18 mouse cellular contexts compared by ENCODE assay signal in genomic region chr6:17737262-17737948, GRCm38 (mm10). TPM values are rescaled to one million over a fixed set of nuclear protein-coding genes. Genes with fewer than 3 reads are reported as not detected.
A peak's percentile ranks its signal among the peaks of the same experiment; 100 is the strongest.
DNase-seq lines count a peak whose midpoint lies in the region; ATAC-seq and TF ChIP-seq lines count a peak whose summit lies in the region.
"Had no signal": no experiment of that assay in that cellular context is flagged by ENCODE, and none has a peak within 500 bp of the region (broad histone marks: within the 10 kb centered on the region; RNA-seq: fewer than 3 reads in every experiment).

No protein-coding gene starts in this region.

- H3K4me1 ChIP-seq in heart, embryonic 13.5 days = peaks cover 37% of the 10 kb centered on the region
- peaks cover 26 to 55% of the 10 kb centered on the region in 2 experiments for H3K4me1 ChIP-seq in MEL (ENCODE audit: control insufficient read depth in 1 of 2, insufficient read depth in 2 of 2, low read length in 2 of 2)
- peaks cover 49% of the 10 kb centered on the region for H3K4me1 ChIP-seq in liver, embryonic 16.5 days (ENCODE audit: control insufficient read depth, low read depth, low read length)
- H3K4me1 ChIP-seq: embryonic facial prominence, embryonic 12.5 days; forebrain, embryonic 10.5 days; kidney, embryonic 15.5 days had no signal

- peak overlapping the region; percentile 65 for H3K27ac ChIP-seq in heart, embryonic 13.5 days (replicated peaks)
- H3K27ac ChIP-seq in MEL (ENCODE audit: control insufficient read depth, low read depth, low read length) = peak overlapping the region; percentile 80
- peak overlapping the region; percentile 62 for H3K27ac ChIP-seq in liver, embryonic 16.5 days (ENCODE audit: low read length)
- H3K27ac ChIP-seq: embryonic facial prominence, embryonic 12.5 days; forebrain, embryonic 10.5 days; hindbrain, postnatal 0 days; kidney, embryonic 15.5 days; layer of hippocampus, adult 2 months; limb, embryonic 10.5 days had no signal

- TF ChIP-seq POLR2A in MEL (IDR thresholded peaks at IDR 0.05; ENCODE audit: control insufficient read depth in 1 of 2, insufficient read depth in 1 of 2, low read depth in 1 of 2, low read length in 2 of 2, poor library complexity in 1 of 2) = no peak

- DNase-seq in heart, adult 9 months (ENCODE audit: low spot score in 2 of 2) = no peak
- DNase-seq in CD4-positive helper T cell, adult 2 months (ENCODE audit: low read depth, low spot score) = peak; percentile 22
- DNase-seq in MEL (ENCODE audit: low read depth, low spot score) = peak; percentile 79
- DNase-seq in c-Kit-positive CD71-positive TER-119-positive erythroid progenitor cells, embryonic 14.5 days (ENCODE audit: low spot score) = no peak
- DNase-seq in cerebellum, adult 8-10 months = no peak
- DNase-seq: cerebellum, adult 11-12 months; lung, embryonic 14.5 days; right cerebral cortex, postnatal 4 days; thymus, adult 18-20 months had no signal

- H3K36me3 ChIP-seq in heart, embryonic 13.5 days = no peaks in the 10 kb centered on the region
- peaks cover 0 to 66% of the 10 kb centered on the region in 2 experiments; a peak in 2 of 4 replicates for H3K36me3 ChIP-seq in MEL (ENCODE audit: control insufficient read depth in 1 of 2, insufficient read depth in 2 of 2, low read length in 2 of 2)
- no peaks in the 10 kb centered on the region for H3K36me3 ChIP-seq in liver, embryonic 16.5 days (ENCODE audit: control insufficient read depth, insufficient read depth)
- H3K36me3 ChIP-seq: embryonic facial prominence, embryonic 12.5 days; forebrain, embryonic 10.5 days; kidney, embryonic 15.5 days; limb, embryonic 10.5 days had no signal

- TF ChIP-seq CTCF in MEL (IDR thresholded peaks at IDR 0.05 in 2 of 3, conservative IDR thresholded peaks at IDR 0.05 in 1 of 3; ENCODE audit: control insufficient read depth in 1 of 3, insufficient read depth in 1 of 3, low read depth in 2 of 3, low read length in 3 of 3, poor library complexity in 1 of 3, severe bottlenecking in 1 of 3) = no peak

- peaks cover 25% of the 10 kb centered on the region for H3K79me2 ChIP-seq in MEL (ENCODE audit: control insufficient read depth, insufficient read depth, low read length, poor library complexity)

- no peak for ATAC-seq in heart, embryonic 13.5 days (ENCODE audit: extremely low read depth, insufficient number of reproducible peaks, low FRiP score, low TSS enrichment)
- no peak for ATAC-seq in liver, embryonic 16.5 days (ENCODE audit: low read depth)
- ATAC-seq: hindbrain, postnatal 0 days had no signal

- peak; percentile 61 to 64; a peak in 3 of 4 replicates for TF ChIP-seq EP300 in MEL (IDR thresholded peaks at IDR 0.05; ENCODE audit: low read depth in 1 of 2, low read length in 2 of 2)

- WGBS in heart, embryonic 13.5 days = 42% methylated on average over 8 of the region's 8 CpGs
- WGBS in liver, embryonic 16.5 days (ENCODE audit: insufficient replicate concordance) = 30% methylated on average over 8 of the region's 8 CpGs

- no peaks in the 10 kb centered on the region for H3K9me3 ChIP-seq in heart, embryonic 13.5 days
- no peaks in the 10 kb centered on the region for H3K9me3 ChIP-seq in MEL (replicated peaks; ENCODE audit: insufficient read depth, low read length)
- H3K9me3 ChIP-seq in liver, embryonic 16.5 days (replicated peaks; ENCODE audit: control insufficient read depth, low read length) = no peaks in the 10 kb centered on the region
- H3K9me3 ChIP-seq: embryonic facial prominence, embryonic 12.5 days; forebrain, embryonic 10.5 days; kidney, embryonic 15.5 days; limb, embryonic 10.5 days; megakaryocyte, embryonic 14.5 days had no signal

- no peak overlapping the region for H3K4me3 ChIP-seq in heart, embryonic 13.5 days
- H3K4me3 ChIP-seq in MEL (ENCODE audit: control insufficient read depth in 1 of 2, insufficient read depth in 1 of 2, low read depth in 2 of 2, low read length in 2 of 2) = peak overlapping the region; percentile 42 to 54
- no peak overlapping the region; the same call in 1 of the 2 replicates for H3K4me3 ChIP-seq in liver, embryonic 16.5 days (ENCODE audit: low read depth, low read length)
- H3K4me3 ChIP-seq: embryonic facial prominence, embryonic 12.5 days; forebrain, embryonic 10.5 days; kidney, embryonic 15.5 days; layer of hippocampus, adult 2 months; limb, embryonic 10.5 days had no signal

- no peak for TF ChIP-seq RAD21 in MEL (IDR thresholded peaks at IDR 0.05; ENCODE audit: low read depth, low read length)

- H3K27me3 ChIP-seq in heart, embryonic 13.5 days (replicated peaks) = no peaks in the 10 kb centered on the region
- H3K27me3 ChIP-seq in MEL (ENCODE audit: control insufficient read depth in 1 of 2, insufficient read depth in 2 of 2, low read length in 2 of 2) = no peaks in the 10 kb centered on the region
- H3K27me3 ChIP-seq in liver, embryonic 16.5 days (ENCODE audit: control insufficient read depth, insufficient read depth, low read depth, low read length) = no peaks in the 10 kb centered on the region
- H3K27me3 ChIP-seq: embryonic facial prominence, embryonic 12.5 days; kidney, embryonic 15.5 days; megakaryocyte, embryonic 14.5 days had no signal

- peak overlapping the region; percentile 39 for H3K4me2 ChIP-seq in heart, embryonic 13.5 days
- H3K4me2 ChIP-seq in liver, embryonic 16.5 days (ENCODE audit: low read depth, low read length) = peak overlapping the region; percentile 34
- H3K4me2 ChIP-seq: embryonic facial prominence, embryonic 12.5 days; kidney, embryonic 15.5 days; lung, embryonic 14.5 days had no signal

- no peak overlapping the region for H3K9ac ChIP-seq in heart, embryonic 13.5 days
- peak overlapping the region; percentile 24 for H3K9ac ChIP-seq in MEL (ENCODE audit: control insufficient read depth, low read depth, low read length, poor library complexity, severe bottlenecking)
- 0 out of 2 replicates have a peak overlapping the region, but pooled peaks have one; percentile 4 for H3K9ac ChIP-seq in liver, embryonic 16.5 days (ENCODE audit: low read depth, low read length)
- H3K9ac ChIP-seq: embryonic facial prominence, embryonic 12.5 days; kidney, embryonic 15.5 days; lung, embryonic 14.5 days had no signal

TF ChIP-seq in MEL, 35 proteins besides CTCF, POLR2A, EP300 and RAD21:
- TF ChIP-seq ETS1 (IDR thresholded peaks at IDR 0.05; ENCODE audit: low read depth, low read length) (peak; percentile 76), ZKSCAN1 (IDR thresholded peaks at IDR 0.05; ENCODE audit: low read depth, low read length) (no peak), SIN3A (IDR thresholded peaks at IDR 0.05; ENCODE audit: low read length) (0 out of 2 replicates have a peak, but pooled peaks have one; percentile 8), ELF1 (IDR thresholded peaks at IDR 0.05; ENCODE audit: low read depth, low read length) (no peak), RCOR1 (IDR thresholded peaks at IDR 0.05; ENCODE audit: low read depth, low read length) (peak; percentile 7; the same call in 1 of the 2 replicates), MAX (IDR thresholded peaks at IDR 0.05; ENCODE audit: low read length) (no peak), MEF2A (IDR thresholded peaks at IDR 0.05; ENCODE audit: extremely low read depth, insufficient replicate concordance, low read depth, low read length, poor library complexity, severe bottlenecking) (0 out of 2 replicates have a peak, but pooled peaks have one; percentile 40), BHLHE40 (IDR thresholded peaks at IDR 0.05; ENCODE audit: borderline replicate concordance, low read depth, low read length) (peak; percentile 92), GATA1 (IDR thresholded peaks at IDR 0.05; ENCODE audit: low read depth, low read length) (peak; percentile 56; the same call in 1 of the 2 replicates), TCF12 (IDR thresholded peaks at IDR 0.05; ENCODE audit: low read depth, low read length) (peak; percentile 71)

RNA-seq across cellular contexts. Expression of gene St7, which starts 44.7 kb away (rescaled TPM):
- 25.9 and 31.9 TPM in 2 replicates for polyA plus RNA-seq in heart, embryonic 13.5 days (2015; fragmentation: Nextera tagmentation; extraction: Ambion mirVana)
- total RNA-seq in MEL (2012; rRNA removed) = 34.4 and 38.9 TPM in 2 replicates
- 10 to 100 TPM in 1 of 2 experiments, not detected in 1; 48.5 TPM for polyA plus RNA-seq in MEL (2012; ENCODE audit: insufficient read depth in 1 of 2, insufficient read length in 2 of 2, low read depth in 1 of 2, low replicate concordance in 2 of 2, missing spikeins in 1 of 2)
- 8.7 and 9.3 TPM in 2 replicates for polyA plus RNA-seq in liver, embryonic 16.5 days (2015; fragmentation: Nextera tagmentation; extraction: Ambion mirVana)

Comparison
In these comparisons a context has a peak if more than half of its experiments do, and no peak if none do; other contexts are left out.
1. H3K4me3 ChIP-seq: peak in MEL (2 of 2); none in heart, embryonic 13.5 days (single experiment) and liver, embryonic 16.5 days (single experiment).
2. DNase-seq: peak in CD4-positive helper T cell, adult 2 months (single experiment) and MEL (single experiment); none in heart, adult 9 months (0 of 2), c-Kit-positive CD71-positive TER-119-positive erythroid progenitor cells, embryonic 14.5 days (single experiment) and cerebellum, adult 8-10 months (single experiment).
3. Peak in every context shown above with its lines, with median percentiles within 50 percentile points of each other: H3K27ac ChIP-seq.